Mouse (Mus musculus) brain, adult 2 months (tissue): ENCODE results near the gene Rft1.
A peak's percentile ranks its signal among the peaks of the same experiment; 100 is the strongest.

ENCODE experiments used
- DNase-seq: peaks from one replicate; pipeline ENCODE4 v3.0.0; 2011; ENCODE audit warnings: low read depth, low spot score

Rft1 gene

DNA sequence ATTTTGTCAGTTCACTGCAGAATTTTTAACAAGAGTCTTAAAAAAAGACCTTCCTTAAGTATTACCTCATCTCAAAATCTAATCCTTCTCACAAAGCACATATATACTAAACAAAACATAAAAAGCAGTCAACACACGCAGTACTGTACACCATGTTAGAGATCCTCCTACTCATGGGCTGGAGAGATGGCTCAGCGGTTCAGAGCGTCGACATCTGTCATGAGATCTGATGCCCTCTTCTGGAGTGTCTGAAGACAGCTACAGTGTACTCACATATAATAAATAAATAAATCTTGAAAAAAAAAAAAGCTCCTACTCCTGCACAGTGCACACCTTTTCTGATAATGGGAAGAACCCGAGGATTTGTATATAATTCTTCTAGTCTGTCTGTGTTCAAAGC, 68.2 kb downstream of the Rft1 start:
- DNase-seq, result peak; percentile 43

DNA sequence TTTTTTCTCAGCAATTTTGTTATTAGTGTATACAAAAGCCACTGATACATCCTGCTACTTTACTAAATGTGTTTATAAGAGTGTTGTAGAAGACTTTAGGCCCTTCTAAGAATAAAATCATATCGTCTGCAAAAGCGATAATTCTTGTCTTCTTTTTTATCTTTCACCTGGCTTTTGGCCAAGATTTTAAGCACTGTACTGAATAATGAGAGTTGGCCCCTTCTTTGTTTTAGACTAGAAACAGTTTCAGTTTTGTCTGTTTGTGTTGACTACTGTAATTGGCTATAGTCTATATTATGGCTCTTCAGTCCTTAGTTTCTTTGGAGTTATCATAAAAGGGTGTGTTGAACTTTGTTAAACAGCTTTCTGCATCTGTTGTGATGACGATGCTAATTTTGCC, 77.7 kb downstream of the Rft1 start:
- DNase-seq, result no peak

DNA sequence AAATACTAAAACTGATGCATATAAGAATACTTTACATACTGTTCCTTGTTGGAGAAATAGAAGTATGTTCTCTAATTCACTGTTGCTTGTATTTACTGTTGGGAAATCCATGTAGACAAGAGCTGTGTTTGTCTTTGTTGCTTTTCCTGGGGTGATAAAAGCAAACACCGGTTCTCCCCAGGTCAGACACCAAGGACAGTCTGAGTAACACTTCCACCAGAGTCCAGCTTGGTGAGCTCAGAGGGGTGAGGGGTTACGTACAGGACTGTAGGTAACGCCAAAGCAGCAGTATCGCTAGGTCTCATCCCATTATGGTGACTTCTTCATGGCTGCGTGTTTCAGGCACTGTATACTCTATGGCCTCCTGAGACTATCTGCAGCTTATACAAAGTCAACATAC, 80.5 kb downstream of the Rft1 start:
- no peak for DNase-seq

DNA sequence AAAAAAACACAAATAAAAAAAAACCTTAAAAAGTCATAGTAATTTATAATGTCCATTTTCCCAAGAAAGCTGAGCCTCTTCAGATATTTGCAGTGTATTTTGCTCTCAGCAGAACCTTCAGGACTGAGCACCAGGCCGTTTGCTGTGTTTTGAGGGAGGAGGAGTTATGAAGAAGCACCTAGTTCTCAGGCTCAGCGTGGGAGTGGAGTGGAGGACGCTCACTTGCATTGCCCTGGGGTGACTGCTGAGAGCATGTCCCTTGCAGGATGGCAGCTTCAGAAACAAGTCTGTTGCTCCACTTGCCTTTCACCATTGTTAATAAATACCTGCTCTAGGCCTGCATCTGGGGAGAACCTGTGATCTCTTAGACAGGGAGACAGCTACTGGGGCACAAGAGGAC, 81.7 kb downstream of the Rft1 start:
- no peak for DNase-seq

DNA sequence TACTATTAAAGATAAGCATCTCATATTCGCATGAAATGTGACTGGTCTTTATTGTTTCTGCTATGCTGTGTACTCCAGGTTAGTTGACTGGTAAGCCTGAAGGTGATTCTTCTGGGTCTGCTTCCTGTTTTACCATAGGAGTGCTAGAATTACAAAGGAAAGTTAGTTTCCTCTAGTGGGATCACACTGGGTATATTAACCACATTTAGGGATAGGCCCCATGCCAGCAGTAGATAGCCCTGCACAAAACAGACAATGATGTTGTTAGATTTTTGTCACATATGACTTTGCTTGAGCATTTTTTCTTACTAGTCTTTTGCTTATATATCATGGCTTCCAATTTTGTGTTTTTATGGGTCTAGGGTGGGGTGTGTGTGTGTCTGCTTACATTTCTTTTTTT, 82.3 kb downstream of the Rft1 start:
- DNase-seq, result no peak
